Mouse (Mus musculus) kidney, postnatal 0 days (tissue): ENCODE measurements around the gene Rab5b. TPM values are rescaled to one million over a fixed set of nuclear protein-coding genes. Genes with fewer than 3 reads are reported as not detected.

Source experiments
- ATAC-seq: fragments of 200-750 bp; cut with Nextera tagmentation; replicated peaks from 2 replicates; pipeline ENCODE4 v1.8.0; 2017; ENCODE audit warnings: low read depth, moderate number of reproducible peaks, moderate TSS enrichment, moderate library complexity; ENCODE audit not compliant: low FRiP score
- DNase-seq: peaks from one replicate; pipeline ENCODE4 v3.0.0-alpha.2; 2016; ENCODE audit warnings: low spot score
- H3K27ac ChIP-seq: fragments of 300-500 bp; sonication (generic); 2 replicates; pipeline ENCODE4 v1.5.1; 2014; ENCODE audit warnings: mild to moderate bottlenecking
- H3K27me3 ChIP-seq: fragments of 300-500 bp; sonication (generic); 2 replicates; pipeline ENCODE4 v1.6.1; 2014; ENCODE audit warnings: low read length, mixed read lengths; ENCODE audit not compliant: insufficient read depth
- H3K36me3 ChIP-seq: fragments of 300-500 bp; sonication (generic); 2 replicates; pipeline ENCODE4 v1.6.1; 2014; ENCODE audit warnings: low read length, mixed read lengths; ENCODE audit not compliant: insufficient read depth
- H3K4me1 ChIP-seq: fragments of 300-500 bp; sonication (generic); replicated peaks from 2 replicates; pipeline ENCODE4 v1.6.1; 2014; ENCODE audit warnings: antibody characterized with exemption, low read length, mixed read lengths; ENCODE audit not compliant: insufficient read depth
- H3K4me2 ChIP-seq: fragments of 300-500 bp; sonication (generic); 2 replicates; pipeline ENCODE4 v1.6.1; 2014; ENCODE audit warnings: mild to moderate bottlenecking, low read length, moderate library complexity, mixed read lengths
- H3K4me3 ChIP-seq: fragments of 300-500 bp; sonication (generic); replicated peaks from 2 replicates; pipeline ENCODE4 v1.5.1; 2014; ENCODE audit warnings: low read depth, low read length
- H3K9ac ChIP-seq: fragments of 300-500 bp; sonication (generic); 2 replicates; pipeline ENCODE4 v1.6.1; 2014; ENCODE audit warnings: low read depth, low read length
- H3K9me3 ChIP-seq: fragments of 300-500 bp; sonication (generic); replicated peaks from 2 replicates; pipeline ENCODE4 v1.6.1; 2016; ENCODE audit warnings: low read length, inconsistent platforms, mixed read lengths
- CTCF ChIP-seq: IDR thresholded peaks from 2 replicates; pipeline ENCODE4 v1.5.1; 2016; ENCODE audit warnings: antibody characterized with exemption, low read depth, mild to moderate bottlenecking, moderate library complexity
- WGBS: fragments of 180-500 bp; shearing (Covaris S2); extraction: QIAGEN DNeasy Blood & Tissue Kit; methylation state at CpG from one replicate; pipeline ENCODE4 v1.1.7; 2014; 5-methylcytosine and 5-hydroxymethylcytosine counted together
- polyA plus RNA-seq: library from polyadenylated mRNA; unstranded; fragments of >200 nt; fragmentation: Nextera tagmentation; extraction: Ambion mirVana; gene quantifications from 2 replicates; pipeline ENCODE4 v1.2.1, GENCODE M21; 2015

Gene Rab5b
- polyA plus RNA-seq, 1 experiment from 2014 or later = 57.9 TPM

DNA sequence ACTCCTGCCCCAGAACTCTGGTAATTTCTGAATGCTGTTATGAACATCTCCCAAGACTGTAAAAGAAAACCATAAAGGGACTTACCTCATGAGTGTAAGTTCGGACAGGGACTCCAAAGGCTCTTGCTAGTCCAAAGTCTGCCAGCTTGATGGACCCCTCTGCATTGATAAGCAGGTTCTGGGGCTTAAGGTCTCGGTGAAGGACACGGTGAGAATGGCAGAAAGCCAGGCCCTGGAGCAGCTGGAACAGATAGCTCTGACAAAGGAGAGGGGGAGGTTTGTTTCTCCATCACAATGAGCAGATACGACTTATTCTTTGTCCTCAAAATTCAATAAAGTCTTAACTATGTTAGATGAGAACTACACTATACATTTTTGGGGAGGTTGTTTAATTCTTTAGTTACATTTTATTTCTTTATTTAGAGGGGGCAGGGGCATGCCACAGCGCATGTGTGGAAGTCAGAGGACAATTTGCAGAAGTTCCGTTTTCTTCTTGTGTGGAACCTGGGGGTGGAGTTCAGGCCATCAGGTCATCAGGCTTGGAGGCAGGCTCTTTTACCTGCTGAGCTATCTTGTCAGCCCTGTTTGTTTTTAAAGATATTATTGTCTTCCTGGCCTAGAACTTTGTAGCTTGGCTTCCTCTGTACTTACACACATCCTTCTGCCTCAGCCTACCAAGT, 6.4 kb upstream of the Rab5b start:
- Histone ChIP-seq H3K27ac (no peak overlapping the region), H3K4me2 (no peak overlapping the region), H3K4me1 (peaks cover 10% of the 10 kb centered on the region; the same call in 1 of the 2 replicates), H3K9me3 (no peaks in the 10 kb centered on the region), H3K27me3 (no peaks in the 10 kb centered on the region), H3K4me3 (no peak overlapping the region), H3K9ac (no peak overlapping the region), H3K36me3 (peaks cover 25% of the 10 kb centered on the region)
- no peak for DNase-seq
- 76% methylated on average over 6 of the region's 6 CpGs for WGBS
- no peak for TF ChIP-seq CTCF
- no peak for ATAC-seq

DNA sequence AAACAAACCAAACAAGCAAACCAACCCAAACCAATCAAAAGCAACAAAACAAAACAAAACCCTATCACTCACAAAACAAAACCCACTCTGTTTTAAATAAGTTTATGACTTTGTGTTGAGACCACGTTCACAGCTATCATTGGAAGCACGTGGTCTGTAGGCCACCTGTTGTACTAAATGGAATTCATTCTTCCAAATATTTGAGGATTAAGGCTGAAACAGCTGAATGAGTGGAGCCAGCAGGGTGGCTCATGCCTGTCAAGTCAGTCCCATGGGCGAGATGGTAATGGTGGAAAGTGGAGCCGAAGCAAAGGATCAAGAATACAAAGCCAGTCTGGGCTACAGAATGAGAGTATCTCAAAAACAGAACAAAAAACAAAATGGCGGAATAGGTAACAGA, 4.6 kb upstream of the Rab5b start:
- no peak for ATAC-seq
- H3K27me3 ChIP-seq = no peaks in the 10 kb centered on the region
- peaks cover 25% of the 10 kb centered on the region for H3K36me3 ChIP-seq
- no peak overlapping the region for H3K27ac ChIP-seq
- 96% methylated on average over 5 of the region's 5 CpGs for WGBS
- H3K4me3 ChIP-seq = no peak overlapping the region
- TF ChIP-seq CTCF = no peak
- no peak for DNase-seq
- H3K9ac ChIP-seq = no peak overlapping the region
- H3K9me3 ChIP-seq = no peaks in the 10 kb centered on the region
- no peak overlapping the region for H3K4me2 ChIP-seq
- peaks cover 8% of the 10 kb centered on the region; the same call in 1 of the 2 replicates for H3K4me1 ChIP-seq

DNA sequence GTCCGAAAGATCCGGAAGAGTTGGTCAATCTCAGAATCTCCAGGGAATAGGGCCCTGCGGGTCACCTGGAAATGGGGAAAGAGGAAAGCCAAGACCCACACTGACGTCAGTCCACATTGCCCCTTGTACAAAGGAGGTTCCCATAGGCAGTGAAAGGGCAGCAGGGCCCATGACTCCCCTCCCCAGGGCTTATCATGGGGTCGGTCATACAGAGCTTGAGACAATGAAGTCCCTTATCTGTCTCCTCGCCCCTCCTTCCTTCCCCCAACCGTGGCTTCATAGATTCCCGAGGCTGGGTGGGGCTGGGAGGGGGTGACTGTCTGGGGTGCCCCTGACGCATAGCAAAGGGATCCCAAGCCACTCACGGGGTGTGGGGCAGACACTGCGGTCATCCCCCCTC, 3.5 kb upstream of the Rab5b start:
- Histone ChIP-seq H3K36me3 (peaks cover 25% of the 10 kb centered on the region), H3K4me2 (no peak overlapping the region), H3K9ac (no peak overlapping the region), H3K4me3 (no peak overlapping the region), H3K27me3 (no peaks in the 10 kb centered on the region), H3K4me1 (peaks cover 15% of the 10 kb centered on the region; the same call in 1 of the 2 replicates), H3K9me3 (no peaks in the 10 kb centered on the region), H3K27ac (no peak overlapping the region)
- DNase-seq = no peak
- 88% methylated on average over 11 of the region's 11 CpGs for WGBS
- no peak for TF ChIP-seq CTCF
- no peak for ATAC-seq

DNA sequence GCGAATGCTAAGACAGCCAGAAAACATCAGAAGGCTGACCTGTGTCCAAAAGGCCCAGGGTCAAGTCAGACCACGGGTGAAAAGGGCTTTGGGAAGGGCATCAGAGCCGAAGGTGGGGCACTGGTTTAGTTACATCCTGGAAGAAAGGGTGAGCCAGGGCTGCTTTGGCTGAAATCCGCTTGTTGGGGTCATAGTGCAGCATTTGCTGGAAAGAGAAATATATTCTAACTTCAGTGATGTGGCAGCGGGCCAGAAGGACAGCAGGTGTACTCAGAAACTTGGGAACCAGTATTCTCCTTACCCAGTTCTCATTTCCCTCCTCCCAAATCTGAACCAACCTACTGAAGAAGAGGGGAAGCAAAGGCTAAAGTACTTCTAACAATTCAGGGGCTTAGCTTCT, 2.9 kb upstream of the Rab5b start:
- peaks cover 25% of the 10 kb centered on the region for H3K36me3 ChIP-seq
- TF ChIP-seq CTCF = no peak
- H3K9ac ChIP-seq = no peak overlapping the region
- no peak for DNase-seq
- H3K4me3 ChIP-seq = no peak overlapping the region
- peaks cover 16% of the 10 kb centered on the region; the same call in 1 of the 2 replicates for H3K4me1 ChIP-seq
- no peaks in the 10 kb centered on the region for H3K27me3 ChIP-seq
- no peak overlapping the region for H3K27ac ChIP-seq
- H3K4me2 ChIP-seq = no peak overlapping the region
- 72% methylated on average over 5 of the region's 5 CpGs for WGBS
- no peak for ATAC-seq
- no peaks in the 10 kb centered on the region for H3K9me3 ChIP-seq

DNA sequence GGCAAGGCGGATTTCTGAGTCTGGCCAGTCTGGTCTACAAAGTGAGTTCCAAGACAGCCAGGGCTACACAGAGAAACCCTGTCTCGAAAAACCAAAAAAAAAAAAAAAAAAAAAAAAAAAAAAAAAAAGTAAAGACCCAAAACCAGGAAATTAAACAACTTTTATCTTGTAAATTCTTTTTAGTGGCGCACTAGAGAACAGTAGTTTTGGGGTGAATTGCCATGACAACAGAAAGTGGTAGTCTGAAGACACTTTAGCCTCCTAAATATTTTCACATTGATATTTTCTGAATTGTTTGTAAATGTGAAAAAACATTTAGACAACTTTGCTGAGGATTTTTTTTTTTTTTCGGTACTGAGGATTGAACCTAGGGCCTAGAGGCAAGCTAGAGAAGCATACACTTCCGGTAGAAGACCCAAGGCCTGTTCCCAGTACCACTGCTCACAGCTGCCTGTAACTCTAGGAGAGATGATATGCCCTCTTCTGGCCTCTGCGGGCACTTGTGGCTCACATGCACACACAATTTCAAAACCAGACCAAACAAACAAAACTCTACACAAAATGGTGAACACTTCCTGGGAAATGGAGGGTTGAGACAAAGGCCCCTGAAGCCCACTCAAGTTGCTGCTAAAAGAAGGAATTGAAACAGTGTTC, 1.1 kb upstream of the Rab5b start:
- TF ChIP-seq CTCF = 0 out of 2 replicates have a peak, but pooled peaks have one; percentile 12
- WGBS = 82% methylated on average over 6 of the region's 6 CpGs
- Histone ChIP-seq H3K4me1 (peaks cover 10% of the 10 kb centered on the region; the same call in 1 of the 2 replicates), H3K27me3 (no peaks in the 10 kb centered on the region), H3K4me3 (no peak overlapping the region), H3K27ac (peak overlapping the region; percentile 39; the same call in 1 of the 2 replicates), H3K36me3 (peaks cover 24% of the 10 kb centered on the region), H3K9ac (no peak overlapping the region), H3K4me2 (no peak overlapping the region; the same call in 1 of the 2 replicates), H3K9me3 (no peaks in the 10 kb centered on the region)
- no peak for ATAC-seq
- no peak for DNase-seq

DNA sequence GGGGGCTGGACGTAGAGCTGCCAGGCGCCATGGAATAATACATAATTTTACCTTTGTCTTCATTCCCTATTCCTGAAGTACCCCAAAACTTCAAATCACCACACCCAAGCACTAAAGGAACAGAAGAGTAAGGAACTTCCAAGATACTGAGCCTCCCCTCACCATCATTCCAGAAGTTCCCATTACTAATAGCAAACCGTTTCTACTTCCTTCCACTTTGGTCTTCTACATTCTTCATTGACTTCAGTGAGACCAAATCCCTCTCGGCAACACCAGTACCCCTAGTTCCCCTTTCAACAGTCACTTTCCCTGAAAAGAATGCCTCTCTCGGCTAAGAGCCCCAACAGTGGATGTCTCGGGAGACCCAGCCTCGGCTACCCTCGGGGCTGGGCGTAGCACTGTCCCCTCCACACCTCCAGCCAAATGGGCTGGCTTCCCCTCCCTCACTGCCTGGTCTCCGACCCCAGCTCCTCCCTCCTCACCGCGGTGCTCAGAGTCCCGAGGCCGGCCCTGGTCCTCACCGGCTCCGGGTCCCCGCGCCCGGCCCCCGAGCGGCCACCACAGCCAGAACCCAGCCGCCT, 563 bp downstream of the Rab5b start:
- peak overlapping the region; percentile 98 for H3K27ac ChIP-seq
- TF ChIP-seq CTCF = no peak
- H3K36me3 ChIP-seq = peaks cover 13% of the 10 kb centered on the region
- no peaks in the 10 kb centered on the region for H3K9me3 ChIP-seq
- ATAC-seq (no peak; the same call in 1 of the 2 replicates), DNase-seq (no peak)
- H3K4me1 ChIP-seq = peaks cover 10% of the 10 kb centered on the region; the same call in 1 of the 2 replicates
- peak overlapping the region; percentile 94 for H3K9ac ChIP-seq
- under 1% methylated on average over 22 of the region's 22 CpGs for WGBS
- H3K4me3 ChIP-seq = peak overlapping the region; percentile 90
- peak overlapping the region; percentile 63 for H3K4me2 ChIP-seq
- H3K27me3 ChIP-seq = no peaks in the 10 kb centered on the region
